Mouse (Mus musculus) stomach, postnatal 0 days (tissue): Measurements from ENCODE around the gene Pnrc2. TPM values are rescaled to one million over a fixed set of nuclear protein-coding genes. Genes with fewer than 3 reads are reported as not detected.

ENCODE experiments used
- ATAC-seq: fragments of 200-750 bp; cut with Nextera tagmentation; 2 replicates; pipeline ENCODE4 v1.8.0; 2017; ENCODE audit not compliant: low FRiP score, low TSS enrichment
- DNase-seq: peaks from one replicate; pipeline ENCODE4 v3.0.0-alpha.2; 2016; ENCODE audit warnings: low spot score
- H3K27ac ChIP-seq: fragments of 300-500 bp; sonication (generic); replicated peaks from 2 replicates; pipeline ENCODE4 v1.5.1; 2014; ENCODE audit warnings: mild to moderate bottlenecking, control low read depth
- H3K27me3 ChIP-seq: fragments of 300-500 bp; sonication (generic); 2 replicates; pipeline ENCODE4 v1.6.1; 2014; ENCODE audit warnings: low read length; ENCODE audit not compliant: control insufficient read depth, insufficient read depth
- H3K36me3 ChIP-seq: fragments of 300-500 bp; sonication (generic); 2 replicates; pipeline ENCODE4 v1.6.1; 2014; ENCODE audit warnings: low read length, mixed read lengths; ENCODE audit not compliant: control insufficient read depth, insufficient read depth
- H3K4me1 ChIP-seq: fragments of 300-500 bp; sonication (generic); replicated peaks from 2 replicates; pipeline ENCODE4 v1.6.1; 2014; ENCODE audit warnings: antibody characterized with exemption; ENCODE audit not compliant: control insufficient read depth, insufficient read depth
- H3K4me2 ChIP-seq: fragments of 300-500 bp; sonication (generic); replicated peaks from 2 replicates; pipeline ENCODE4 v1.6.1; 2014; ENCODE audit warnings: low read depth, mild to moderate bottlenecking, control low read depth, moderate library complexity
- H3K4me3 ChIP-seq: fragments of 300-500 bp; sonication (generic); 2 replicates; pipeline ENCODE4 v1.5.1; 2014; ENCODE audit warnings: low read depth, low read length, control low read depth
- H3K9ac ChIP-seq: fragments of 300-500 bp; sonication (generic); 2 replicates; pipeline ENCODE4 v1.6.1; 2014; ENCODE audit warnings: mild to moderate bottlenecking, low read length, control low read depth, mixed read lengths
- H3K9me3 ChIP-seq: fragments of 300-500 bp; sonication (generic); 2 replicates; pipeline ENCODE4 v1.6.1; 2016; ENCODE audit warnings: low read length; ENCODE audit not compliant: control insufficient read depth
- CTCF ChIP-seq: IDR thresholded peaks from 2 replicates; pipeline ENCODE4 v1.5.1; 2016; ENCODE audit warnings: antibody characterized with exemption, low read depth, mild to moderate bottlenecking, moderate library complexity
- EP300 ChIP-seq: optimal IDR thresholded peaks from 2 replicates; pipeline ENCODE3; 2016; ENCODE audit warnings: antibody characterized with exemption
- WGBS: fragments of 180-500 bp; shearing (Covaris S2); extraction: QIAGEN DNeasy Blood & Tissue Kit; methylation state at CpG from one replicate; pipeline ENCODE4 v1.1.7; 2014; 5-methylcytosine and 5-hydroxymethylcytosine counted together
- polyA plus RNA-seq: library from polyadenylated mRNA; unstranded; fragments of >200 nt; fragmentation: Nextera tagmentation; extraction: Ambion mirVana; gene quantifications from 2 replicates; pipeline ENCODE4 v1.2.1, GENCODE M21; 2015

Pnrc2 gene
- polyA plus RNA-seq, 1 experiment from 2014 or later = 101 TPM

DNA sequence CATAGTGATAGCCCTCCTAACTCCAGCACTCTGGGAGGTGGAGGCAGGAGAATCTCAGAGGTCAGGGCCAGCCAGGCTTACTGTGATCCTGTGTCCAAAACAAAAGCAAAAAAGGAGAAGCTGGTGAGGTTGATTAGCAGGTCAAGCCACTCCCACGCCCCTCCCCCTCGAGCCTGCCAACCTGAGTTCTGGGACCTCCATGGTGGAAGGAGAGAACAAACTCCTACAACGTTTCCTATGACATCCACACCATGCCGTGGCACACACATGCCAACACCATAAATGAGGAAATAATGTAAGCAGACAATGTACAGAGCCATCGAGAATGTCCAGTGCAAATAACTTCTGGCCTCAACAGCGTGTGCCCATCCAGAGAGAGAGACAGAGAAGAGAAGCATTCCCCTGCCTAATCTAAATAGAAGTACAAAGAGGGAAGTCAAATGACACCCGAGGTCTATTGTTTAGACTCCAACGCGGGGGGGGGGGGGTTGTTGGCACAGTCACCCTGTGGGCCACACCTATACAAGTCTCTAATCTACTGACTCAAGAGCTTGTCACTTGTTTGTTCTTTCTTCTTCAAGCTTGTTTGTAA is 2.4 kb upstream of the Pnrc2 start:
- H3K4me2 ChIP-seq = peak overlapping the region; percentile 47
- DNase-seq (peak; percentile 67), ATAC-seq (peak; percentile 42; the same call in 1 of the 2 replicates)
- no peaks in the 10 kb centered on the region for H3K36me3 ChIP-seq
- H3K27me3 ChIP-seq = no peaks in the 10 kb centered on the region
- peak overlapping the region; percentile 41 for H3K9ac ChIP-seq
- H3K4me3 ChIP-seq = peak overlapping the region; percentile 18
- no peaks in the 10 kb centered on the region for H3K9me3 ChIP-seq
- H3K27ac ChIP-seq = peak overlapping the region; percentile 86
- WGBS = 3% methylated on average over 9 of the region's 9 CpGs
- H3K4me1 ChIP-seq = peaks cover 18% of the 10 kb centered on the region; the same call in 1 of the 2 replicates
- TF ChIP-seq CTCF (no peak), EP300 (no peak)

- Histone ChIP-seq H3K9me3 (no peaks in the 10 kb centered on the region), H3K4me3 (no peak overlapping the region), H3K27me3 (no peaks in the 10 kb centered on the region), H3K9ac (no peak overlapping the region), H3K36me3 (no peaks in the 10 kb centered on the region), H3K27ac (peak overlapping the region; percentile 86), H3K4me2 (peak overlapping the region; percentile 47; the same call in 1 of the 2 replicates), H3K4me1 (peaks cover 18% of the 10 kb centered on the region; the same call in 1 of the 2 replicates)
- ATAC-seq (no peak), DNase-seq (no peak)
- TF ChIP-seq CTCF (peak; percentile 28; the same call in 1 of the 2 replicates), EP300 (no peak)
- 27% methylated on average over 7 of the region's 7 CpGs for WGBS
Observed at GRCm38 (mm10) chr4:135875546-135875945, 1.9 kb upstream of the Pnrc2 start.

DNA sequence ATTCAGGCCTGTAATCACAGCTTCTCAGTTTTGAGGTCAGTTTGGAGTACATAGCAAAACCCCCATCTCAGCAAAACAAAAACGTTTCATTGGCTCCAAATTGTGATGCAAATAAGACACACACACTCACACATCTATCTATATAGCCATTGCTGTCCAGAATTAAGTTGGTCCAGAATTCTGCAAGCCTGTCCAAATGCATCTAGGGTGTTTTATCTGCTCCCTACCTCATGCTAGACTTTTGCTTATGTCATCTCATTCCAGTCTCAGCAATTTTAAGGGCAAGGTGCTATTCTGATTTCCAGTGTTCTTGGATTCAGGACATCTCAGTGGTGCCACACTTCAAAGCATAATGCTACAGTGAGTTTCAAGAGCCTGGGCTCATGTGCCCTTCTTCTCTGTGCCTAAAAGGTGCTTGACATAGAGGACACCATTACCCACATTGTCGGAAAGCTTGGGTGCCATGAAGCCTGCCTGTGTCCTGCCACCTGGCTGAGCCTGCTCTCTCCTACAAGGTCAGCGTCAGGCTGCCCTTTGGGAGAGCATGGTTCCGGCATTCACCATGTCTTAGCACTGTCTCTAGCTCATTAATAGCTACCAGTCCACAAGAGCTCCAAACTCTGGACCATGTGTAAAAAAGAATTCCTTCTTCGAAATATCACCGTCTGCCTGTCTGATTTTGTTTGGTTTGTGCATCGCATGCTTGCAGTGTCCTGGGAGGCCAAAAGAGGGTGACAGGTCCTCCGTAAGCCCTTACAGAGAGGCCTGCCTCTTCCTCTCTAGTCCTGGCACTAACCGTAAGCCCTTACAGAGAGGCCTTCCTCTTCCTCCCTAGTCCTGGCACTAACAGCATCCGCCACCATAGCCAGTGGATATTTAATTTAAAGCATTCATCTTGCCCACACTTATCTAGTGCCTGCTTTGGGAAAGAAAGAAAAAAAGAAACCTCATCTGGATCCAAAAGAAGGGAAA is 1.2 kb upstream of the Pnrc2 start:
- DNase-seq (no peak), ATAC-seq (no peak)
- Histone ChIP-seq H3K27ac (peak overlapping the region; percentile 100), H3K9ac (no peak overlapping the region), H3K36me3 (no peaks in the 10 kb centered on the region), H3K4me1 (peaks cover 18% of the 10 kb centered on the region; the same call in 1 of the 2 replicates), H3K9me3 (no peaks in the 10 kb centered on the region), H3K4me2 (no peak overlapping the region), H3K4me3 (no peak overlapping the region), H3K27me3 (no peaks in the 10 kb centered on the region)
- WGBS = 75% methylated on average over 10 of the region's 10 CpGs
- TF ChIP-seq EP300 (no peak), CTCF (no peak; the same call in 1 of the 2 replicates)

- TF ChIP-seq CTCF (no peak), EP300 (no peak)
- Histone ChIP-seq H3K27me3 (no peaks in the 10 kb centered on the region), H3K4me2 (peak overlapping the region; percentile 70), H3K4me3 (peak overlapping the region; percentile 83), H3K27ac (peak overlapping the region; percentile 100), H3K36me3 (no peaks in the 10 kb centered on the region), H3K9ac (peak overlapping the region; percentile 90), H3K4me1 (peaks cover 18% of the 10 kb centered on the region; the same call in 1 of the 2 replicates), H3K9me3 (no peaks in the 10 kb centered on the region)
- no peak for DNase-seq
- WGBS = 4% methylated on average over 17 of the region's 17 CpGs
- ATAC-seq = no peak
Observed at GRCm38 (mm10) chr4:135872589-135873391, 860 bp downstream of the Pnrc2 start.

DNA sequence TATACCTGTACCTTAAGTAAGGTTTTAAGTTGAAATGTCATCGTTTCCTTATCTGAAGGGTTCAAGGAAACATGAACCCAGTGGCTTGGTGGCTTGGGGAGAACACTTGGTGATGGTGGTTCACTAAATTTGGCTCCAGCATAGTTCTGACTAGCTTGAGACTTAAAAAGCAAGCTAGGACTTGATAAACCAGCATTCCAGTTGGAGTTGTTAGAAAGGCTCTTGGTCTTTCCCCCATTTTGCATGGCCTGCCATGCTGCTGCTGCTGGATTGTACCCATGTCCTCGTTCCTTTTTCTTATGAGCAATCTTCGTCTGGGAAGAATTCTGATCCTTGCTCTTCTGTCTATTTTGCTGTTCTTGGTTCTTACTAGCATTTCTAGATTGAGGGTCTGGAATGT is 1.6 kb downstream of the Pnrc2 start:
- no peak for DNase-seq
- Histone ChIP-seq H3K27ac (no peak overlapping the region), H3K9ac (peak overlapping the region; percentile 90; the same call in 1 of the 2 replicates)

More for the DNA sequence above, 1.6 kb downstream of the Pnrc2 start:
- WGBS = 17% methylated on average over 3 of the region's 3 CpGs
- TF ChIP-seq CTCF = no peak
- TF ChIP-seq EP300 = no peak
- Histone ChIP-seq H3K9me3 (no peaks in the 10 kb centered on the region), H3K27me3 (no peaks in the 10 kb centered on the region), H3K36me3 (no peaks in the 10 kb centered on the region), H3K4me3 (peak overlapping the region; percentile 83), H3K4me2 (peak overlapping the region; percentile 70), H3K4me1 (peaks cover 18% of the 10 kb centered on the region; the same call in 1 of the 2 replicates)
- no peak for ATAC-seq
